Mouse (Mus musculus): ENCODE measurements around the gene Myl4.

Gene Myl4

DNA sequence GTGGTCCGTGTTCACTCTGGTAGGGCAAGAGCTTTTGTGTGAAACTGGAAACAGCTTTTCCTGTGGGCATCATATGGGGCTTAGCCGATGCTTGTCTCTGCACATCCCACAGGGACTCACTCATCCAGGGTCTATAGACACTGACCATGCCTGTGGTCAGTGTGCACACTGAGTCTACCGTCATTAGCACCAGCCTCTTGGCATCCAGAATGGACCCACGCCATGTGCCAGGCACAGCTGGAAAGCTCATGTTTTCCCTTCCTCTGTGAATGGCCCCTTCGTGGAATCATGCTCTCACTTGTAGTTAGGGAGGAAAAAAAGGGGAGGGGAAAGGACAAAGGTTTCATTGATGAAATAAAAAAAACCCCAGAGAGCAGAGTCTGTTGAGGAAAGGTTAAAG is 87.5 kb downstream of the Myl4 start:
- DNase-seq = no peak

DNA sequence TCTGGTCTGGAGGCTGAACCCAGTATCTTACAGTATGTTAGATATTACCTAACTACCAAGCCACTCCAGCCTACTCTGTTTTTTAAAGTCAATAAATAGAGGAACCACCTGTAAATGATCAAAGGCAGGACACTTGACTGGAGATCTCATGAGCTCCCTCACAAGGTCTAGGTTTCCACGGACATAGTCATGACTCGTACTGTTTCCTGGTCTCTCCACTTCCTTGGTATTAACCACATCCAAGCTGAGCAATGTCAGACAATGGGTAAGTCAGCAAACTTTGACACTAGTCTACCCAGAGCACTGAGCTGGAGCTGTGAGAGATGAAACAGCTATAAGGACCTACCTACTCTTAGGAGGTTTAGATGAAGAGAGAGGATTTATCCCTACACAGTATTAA is 88.4 kb downstream of the Myl4 start:
- no peak for DNase-seq

DNA sequence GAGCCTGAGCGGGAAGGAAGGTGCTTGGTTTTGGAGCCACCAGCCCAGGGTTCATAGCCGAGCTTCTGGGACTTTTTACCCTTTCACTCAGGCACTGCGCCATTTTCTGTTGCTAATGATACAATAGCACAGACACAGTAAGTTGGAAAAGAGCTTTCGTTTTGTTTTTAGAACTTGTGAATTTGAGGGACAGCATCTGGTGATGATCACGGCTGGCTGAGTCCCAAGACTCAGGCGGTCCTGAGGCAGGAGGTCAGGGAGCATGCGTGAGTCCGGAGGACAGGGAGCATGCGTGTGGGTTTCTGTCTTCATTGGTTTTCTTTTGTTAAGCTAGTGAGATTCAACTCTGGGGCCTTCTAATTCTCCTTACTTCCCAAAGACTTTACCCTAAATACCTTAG is 89.2 kb downstream of the Myl4 start:
- DNase-seq = no peak

DNA sequence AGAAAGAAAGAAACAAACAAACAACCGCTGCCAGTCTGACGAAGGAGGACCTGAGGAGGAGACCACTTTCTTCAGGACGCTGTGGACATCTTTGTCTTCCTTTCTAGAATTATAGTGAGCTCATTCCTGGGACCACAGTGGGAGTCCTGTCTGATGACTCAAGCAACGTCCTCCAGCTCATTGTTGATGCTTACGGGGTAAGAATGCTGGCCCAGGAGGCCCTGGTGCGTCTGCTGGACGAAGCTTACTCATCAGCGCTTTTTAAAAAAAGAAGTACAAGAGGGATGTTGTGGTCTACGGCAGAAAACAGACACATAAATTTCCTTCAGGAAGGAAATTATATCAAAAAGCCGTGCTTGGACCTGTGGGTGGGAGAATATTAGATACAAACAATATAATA is 90.4 kb downstream of the Myl4 start:
- no peak for DNase-seq

DNA sequence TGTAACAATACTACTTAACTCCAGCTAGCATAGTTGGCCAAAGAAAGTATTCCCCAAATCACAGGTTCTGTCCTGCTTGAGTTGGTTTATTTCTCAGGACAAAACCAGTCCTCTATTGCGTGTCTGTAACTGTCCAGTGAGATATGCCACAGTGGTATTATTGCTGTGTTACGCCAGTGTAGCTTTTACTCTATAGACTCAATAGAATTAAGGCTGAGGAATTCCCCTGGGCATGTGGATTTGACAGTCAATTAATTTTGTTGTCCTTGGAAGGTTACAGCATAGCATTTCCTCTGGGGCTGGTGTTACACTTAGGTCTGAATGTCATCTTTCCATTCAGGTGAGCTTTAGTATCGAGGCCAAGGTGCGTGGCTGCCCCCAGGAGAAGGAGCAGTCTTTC is 92.8 kb downstream of the Myl4 start:
- no peak for DNase-seq

All from thymus, postnatal 14 days (tissue).